Mouse (Mus musculus): Measurements from ENCODE around the gene Gramd1b. TPM values are rescaled to one million over a fixed set of nuclear protein-coding genes. Genes with fewer than 3 reads are reported as not detected.
A peak's percentile ranks its signal among the peaks of the same experiment; 100 is the strongest.
"Not testable (repeated sequence)": the region's sequence is repeated elsewhere in the genome, so short reads cannot be mapped to it uniquely, and the experiment has no call there.

Gene Gramd1b
- polyA plus RNA-seq, 1 experiment from 2014 or later, result 3.0 TPM

- Histone ChIP-seq H3K9ac (no peak overlapping the region), H3K4me1 (replicated peaks) (no peaks in the 10 kb centered on the region), H3K9me3 (no peaks in the 10 kb centered on the region), H3K4me3 (replicated peaks) (no peak overlapping the region), H3K4me2 (replicated peaks) (no peak overlapping the region), H3K27me3 (replicated peaks) (no peaks in the 10 kb centered on the region), H3K36me3 (no peaks in the 10 kb centered on the region), H3K27ac (no peak overlapping the region)
- no peak for ATAC-seq
- 76% methylated on average over 11 of the region's 11 CpGs for WGBS
Observed at GRCm38 (mm10) chr9:40505471-40506312, 25.5 kb downstream of the Gramd1b start.

GRCm38 (mm10) chr9:40504886-40505285 lies 26.3 kb downstream of the Gramd1b start:
- Histone ChIP-seq H3K9me3 (no peaks in the 10 kb centered on the region), H3K27ac (no peak overlapping the region), H3K9ac (no peak overlapping the region), H3K36me3 (no peaks in the 10 kb centered on the region), H3K27me3 (replicated peaks) (no peaks in the 10 kb centered on the region), H3K4me2 (replicated peaks) (no peak overlapping the region), H3K4me1 (replicated peaks) (no peaks in the 10 kb centered on the region), H3K4me3 (replicated peaks) (no peak overlapping the region)
- ATAC-seq, result no peak
- 82% methylated on average over 5 of the region's 5 CpGs for WGBS

GRCm38 (mm10) chr9:40500691-40501090 lies 30.5 kb downstream of the Gramd1b start:
- no peaks in the 10 kb centered on the region for H3K4me1 ChIP-seq (replicated peaks)
- H3K4me2 ChIP-seq (replicated peaks), result no peak overlapping the region
- no peak for ATAC-seq
- H3K4me3 ChIP-seq (replicated peaks), result no peak overlapping the region
- no peaks in the 10 kb centered on the region for H3K36me3 ChIP-seq
- no peaks in the 10 kb centered on the region for H3K27me3 ChIP-seq (replicated peaks)
- H3K27ac ChIP-seq, result no peak overlapping the region
- no peak overlapping the region for H3K9ac ChIP-seq
- H3K9me3 ChIP-seq, result no peaks in the 10 kb centered on the region

- not testable (repeated sequence) for ATAC-seq; H3K4me3 ChIP-seq (replicated peaks); H3K4me1 ChIP-seq (replicated peaks); H3K36me3 ChIP-seq; H3K4me2 ChIP-seq (replicated peaks); H3K9ac ChIP-seq; H3K27ac ChIP-seq; H3K27me3 ChIP-seq (replicated peaks); H3K9me3 ChIP-seq
- WGBS, result 77% methylated on average over 7 of the region's 7 CpGs
Observed at GRCm38 (mm10) chr9:40482351-40483084, 48.7 kb downstream of the Gramd1b start.

- H3K9ac ChIP-seq, result no peak overlapping the region
- no peak for ATAC-seq
Observed at GRCm38 (mm10) chr9:40481271-40481670, 49.9 kb downstream of the Gramd1b start.

GRCm38 (mm10) chr9:40479333-40479732 lies 51.9 kb downstream of the Gramd1b start:
- Histone ChIP-seq H3K4me3 (replicated peaks) (no peak overlapping the region), H3K27ac (no peak overlapping the region), H3K4me1 (replicated peaks) (no peaks in the 10 kb centered on the region), H3K27me3 (replicated peaks) (no peaks in the 10 kb centered on the region), H3K9ac (no peak overlapping the region), H3K4me2 (replicated peaks) (no peak overlapping the region), H3K9me3 (no peaks in the 10 kb centered on the region), H3K36me3 (no peaks in the 10 kb centered on the region)
- WGBS, result 38% methylated on average over 4 of the region's 4 CpGs
- peak; percentile 66 for ATAC-seq

More at GRCm38 (mm10) chr9:40481271-40481670, 49.9 kb downstream of the Gramd1b start:
- H3K4me1 ChIP-seq (replicated peaks), result no peaks in the 10 kb centered on the region
- H3K27me3 ChIP-seq (replicated peaks), result no peaks in the 10 kb centered on the region
- H3K4me2 ChIP-seq (replicated peaks), result no peak overlapping the region
- H3K9me3 ChIP-seq, result no peaks in the 10 kb centered on the region
- no peak overlapping the region for H3K4me3 ChIP-seq (replicated peaks)
- 69% methylated on average over 3 of the region's 3 CpGs for WGBS
- H3K27ac ChIP-seq, result no peak overlapping the region
- no peaks in the 10 kb centered on the region for H3K36me3 ChIP-seq

GRCm38 (mm10) chr9:40478146-40478900 lies 52.9 kb downstream of the Gramd1b start:
- Histone ChIP-seq H3K36me3 (no peaks in the 10 kb centered on the region), H3K4me1 (replicated peaks) (no peaks in the 10 kb centered on the region), H3K4me3 (replicated peaks) (no peak overlapping the region), H3K9ac (no peak overlapping the region), H3K27ac (no peak overlapping the region), H3K4me2 (replicated peaks) (no peak overlapping the region), H3K27me3 (replicated peaks) (no peaks in the 10 kb centered on the region), H3K9me3 (no peaks in the 10 kb centered on the region)
- ATAC-seq, result no peak
- 79% methylated on average over 9 of the region's 9 CpGs for WGBS

- H3K9me3 ChIP-seq, result no peaks in the 10 kb centered on the region
Observed at GRCm38 (mm10) chr9:40477611-40478010, 53.6 kb downstream of the Gramd1b start.

GRCm38 (mm10) chr9:40476098-40476497 lies 55.1 kb downstream of the Gramd1b start:
- Histone ChIP-seq H3K4me2 (replicated peaks) (no peak overlapping the region), H3K9ac (no peak overlapping the region), H3K4me3 (replicated peaks) (no peak overlapping the region), H3K9me3 (no peaks in the 10 kb centered on the region), H3K27ac (no peak overlapping the region), H3K36me3 (no peaks in the 10 kb centered on the region), H3K4me1 (replicated peaks) (no peaks in the 10 kb centered on the region), H3K27me3 (replicated peaks) (no peaks in the 10 kb centered on the region)
- ATAC-seq, result no peak
- WGBS, result 89% methylated on average over 11 of the region's 11 CpGs

More at GRCm38 (mm10) chr9:40477611-40478010, 53.6 kb downstream of the Gramd1b start:
- ATAC-seq, result no peak
- Histone ChIP-seq H3K27me3 (replicated peaks) (no peaks in the 10 kb centered on the region), H3K4me1 (replicated peaks) (no peaks in the 10 kb centered on the region), H3K27ac (no peak overlapping the region), H3K4me2 (replicated peaks) (no peak overlapping the region), H3K4me3 (replicated peaks) (no peak overlapping the region), H3K36me3 (no peaks in the 10 kb centered on the region), H3K9ac (no peak overlapping the region)
- 84% methylated on average over 2 of the region's 2 CpGs for WGBS

- 86% methylated on average over 9 of the region's 9 CpGs for WGBS
- Histone ChIP-seq H3K4me2 (replicated peaks) (no peak overlapping the region), H3K27ac (no peak overlapping the region), H3K27me3 (replicated peaks) (no peaks in the 10 kb centered on the region), H3K36me3 (no peaks in the 10 kb centered on the region), H3K4me3 (replicated peaks) (no peak overlapping the region), H3K9ac (no peak overlapping the region), H3K4me1 (replicated peaks) (no peaks in the 10 kb centered on the region), H3K9me3 (no peaks in the 10 kb centered on the region)
- ATAC-seq, result no peak
Observed at GRCm38 (mm10) chr9:40472961-40473510, 58.1 kb downstream of the Gramd1b start.

- WGBS, result 75% methylated on average over 15 of the region's 15 CpGs
- Histone ChIP-seq H3K4me1 (replicated peaks) (no peaks in the 10 kb centered on the region; the same call in 1 of the 2 replicates), H3K9ac (no peak overlapping the region), H3K27ac (no peak overlapping the region), H3K4me2 (replicated peaks) (no peak overlapping the region), H3K36me3 (no peaks in the 10 kb centered on the region), H3K9me3 (no peaks in the 10 kb centered on the region), H3K4me3 (replicated peaks) (no peak overlapping the region), H3K27me3 (replicated peaks) (no peaks in the 10 kb centered on the region)
- ATAC-seq, result no peak
Observed at GRCm38 (mm10) chr9:40469403-40470137, 61.6 kb downstream of the Gramd1b start.

All from intestine, embryonic 15.5 days (tissue).